Mouse (Mus musculus) kidney, adult 2 months (tissue): ENCODE results near the gene Nxf2. TPM values are rescaled to one million over a fixed set of nuclear protein-coding genes. Genes with fewer than 3 reads are reported as not detected.

Experiments used
- DNase-seq: peaks from one replicate; pipeline ENCODE4 v3.0.0; 2021
- H3K27ac ChIP-seq: fragments of 200-500 bp; 2 replicates; pipeline ENCODE4 v1.5.1; 2012; ENCODE audit warnings: low read depth, low read length, control low read depth, inconsistent platforms; ENCODE audit not compliant: insufficient read depth
- H3K27me3 ChIP-seq: fragments of 200-500 bp; replicated peaks from 2 replicates; pipeline ENCODE4 v1.6.1; 2012; ENCODE audit warnings: mild to moderate bottlenecking, moderate library complexity, low read length, inconsistent platforms; ENCODE audit not compliant: control insufficient read depth, insufficient read depth
- H3K36me3 ChIP-seq: fragments of 200-500 bp; 2 replicates; pipeline ENCODE4 v1.6.1; 2012; ENCODE audit warnings: mild to moderate bottlenecking, moderate library complexity, low read length, inconsistent platforms; ENCODE audit not compliant: control insufficient read depth, insufficient read depth
- H3K4me1 ChIP-seq: fragments of 200-500 bp; 2 replicates; pipeline ENCODE4 v1.6.1; 2011; ENCODE audit warnings: low read length; ENCODE audit not compliant: control insufficient read depth, insufficient read depth
- H3K4me3 ChIP-seq: fragments of 200-500 bp; 2 replicates; pipeline ENCODE4 v1.5.1; 2011; ENCODE audit warnings: mild to moderate bottlenecking, low read depth, low read length, control low read depth; ENCODE audit not compliant: insufficient read depth
- CTCF ChIP-seq: fragments of 200-500 bp; conservative IDR thresholded peaks from 2 replicates; pipeline ENCODE4 v1.5.1; 2011; ENCODE audit warnings: low read depth, mild to moderate bottlenecking, control low read depth, low read length, moderate library complexity, mixed read lengths; ENCODE audit not compliant: insufficient read depth, insufficient read length
- POLR2A ChIP-seq: fragments of 200-500 bp; IDR thresholded peaks from one replicate; pipeline ENCODE4 v1.6.1; 2011; ENCODE audit warnings: low read depth, low read length, control low read depth
- WGBS: fragments of 180-500 bp; shearing (Covaris S2); methylation state at CpG from one replicate; pipeline ENCODE4 v1.1.7; 2018; 5-methylcytosine and 5-hydroxymethylcytosine counted together
- polyA plus RNA-seq: library from polyadenylated mRNA; depleted of rRNA; stranded (reverse); fragments of >200 nt; gene quantifications from 2 replicates; pipeline ENCODE4 v1.2.3, GENCODE M21; 2012; rRNA removed

The Nxf2 gene
- polyA plus RNA-seq, result not detected in 2 replicates

- WGBS, result 96% methylated on average over 19 of the region's 19 CpGs
- H3K27ac ChIP-seq, result no peak within 1 kb of the TSS
- no peaks in the 10 kb centered on the region for H3K27me3 ChIP-seq
- no peaks in the 10 kb centered on the region for H3K4me1 ChIP-seq
- DNase-seq, result no peak
- H3K4me3 ChIP-seq, result peak within 1 kb of the TSS; percentile 18; the same call in 1 of the 2 replicates
- H3K36me3 ChIP-seq, result no peaks in the 10 kb centered on the region
- no peak for TF ChIP-seq CTCF
- TF ChIP-seq POLR2A, result no peak
These were observed at the start of gene Nxf2 for GRCm38 (mm10) chrX:134964546-134964945. Gene Nxf2 (minus strand): TSS chrX:134964754.

DNA sequence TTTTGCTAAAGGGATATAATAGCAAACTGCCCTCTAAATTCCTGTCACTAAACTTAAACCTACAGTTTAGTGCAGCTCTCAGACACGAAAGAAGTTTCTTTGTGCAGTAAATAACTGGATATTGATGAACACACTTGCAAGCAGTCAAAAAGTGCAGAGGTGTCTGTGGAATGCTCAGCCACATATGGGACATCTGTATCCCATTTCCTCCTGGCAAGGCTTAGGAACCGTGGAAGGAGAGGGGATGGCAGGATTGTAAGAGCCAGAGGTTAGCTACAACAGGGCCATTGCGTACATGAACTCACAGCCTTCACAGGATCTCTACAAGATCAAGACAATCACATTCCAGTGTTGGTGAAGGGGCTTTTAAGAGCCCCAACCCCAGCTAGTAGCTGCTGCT, 46.8 kb upstream of the Nxf2 start:
- DNase-seq, result no peak
- Histone ChIP-seq H3K4me1 (no peaks in the 10 kb centered on the region), H3K27me3 (no peaks in the 10 kb centered on the region), H3K4me3 (no peak overlapping the region), H3K27ac (no peak overlapping the region), H3K36me3 (no peaks in the 10 kb centered on the region)
- no peak for TF ChIP-seq POLR2A
- no peak for TF ChIP-seq CTCF
- WGBS, result 49% methylated on average over 3 of the region's 3 CpGs

GRCm38 (mm10) chrX:135009471-135009815, 44.9 kb upstream of the Nxf2 start:
- TF ChIP-seq CTCF (no peak), POLR2A (no peak)
- 12% methylated on average over 6 of the region's 6 CpGs for WGBS
- DNase-seq, result no peak
- Histone ChIP-seq H3K27me3 (no peaks in the 10 kb centered on the region), H3K27ac (peak overlapping the region; percentile 47; the same call in 1 of the 2 replicates), H3K36me3 (no peaks in the 10 kb centered on the region), H3K4me1 (no peaks in the 10 kb centered on the region), H3K4me3 (no peak overlapping the region)

DNA sequence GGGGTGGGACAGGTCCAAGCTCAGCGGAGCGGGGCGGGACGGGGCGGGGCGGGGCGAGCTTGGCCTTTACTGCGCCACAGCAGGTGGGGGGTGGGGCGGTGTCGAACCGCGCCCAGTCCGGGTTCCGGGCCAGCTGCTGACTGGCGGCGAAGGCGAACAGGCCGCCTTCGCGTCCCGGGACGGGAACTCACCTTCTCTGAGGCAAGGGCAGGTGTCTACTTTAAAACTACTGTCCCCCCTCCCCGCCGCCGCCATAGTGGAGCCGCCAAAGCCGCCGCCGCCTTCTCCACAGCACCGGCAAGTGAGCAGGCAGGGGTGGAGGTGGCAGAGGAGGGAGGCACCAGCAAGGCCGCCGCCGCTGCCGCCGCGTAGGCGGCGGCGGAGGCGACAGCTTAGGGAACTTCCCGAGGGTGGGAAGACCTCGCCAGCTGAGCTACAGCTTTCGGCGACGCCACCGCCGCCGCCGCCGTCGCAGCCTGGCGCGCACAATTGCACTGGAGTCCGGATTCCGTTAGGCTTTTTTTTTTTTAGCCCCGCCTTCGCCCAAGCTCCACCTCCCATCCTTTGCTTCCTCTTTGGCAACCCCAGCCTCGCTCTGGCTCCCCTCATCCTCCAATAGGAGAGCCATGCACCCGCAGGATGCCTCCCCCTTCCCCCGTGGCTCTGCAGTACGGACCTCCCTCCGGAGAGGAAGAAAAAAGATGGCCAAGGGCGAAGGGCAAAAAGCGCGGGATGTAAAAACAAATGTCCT, 44.3 kb upstream of the Nxf2 start, which contains the start of gene Zmat1:
TSS of gene Zmat1 (minus strand) at position 490 of the 751 bp plus-strand sequence.
- Histone ChIP-seq H3K36me3 (no peaks in the 10 kb centered on the region), H3K4me1 (no peaks in the 10 kb centered on the region), H3K27me3 (no peaks in the 10 kb centered on the region), H3K4me3 (peak within 1 kb of the TSS; percentile 62), H3K27ac (peak within 1 kb of the TSS; percentile 96)
- no peak for TF ChIP-seq CTCF
- TF ChIP-seq POLR2A, result peak; percentile 46
- under 1% methylated on average over 34 of the region's 65 CpGs for WGBS
- peak; percentile 95 for DNase-seq

DNA sequence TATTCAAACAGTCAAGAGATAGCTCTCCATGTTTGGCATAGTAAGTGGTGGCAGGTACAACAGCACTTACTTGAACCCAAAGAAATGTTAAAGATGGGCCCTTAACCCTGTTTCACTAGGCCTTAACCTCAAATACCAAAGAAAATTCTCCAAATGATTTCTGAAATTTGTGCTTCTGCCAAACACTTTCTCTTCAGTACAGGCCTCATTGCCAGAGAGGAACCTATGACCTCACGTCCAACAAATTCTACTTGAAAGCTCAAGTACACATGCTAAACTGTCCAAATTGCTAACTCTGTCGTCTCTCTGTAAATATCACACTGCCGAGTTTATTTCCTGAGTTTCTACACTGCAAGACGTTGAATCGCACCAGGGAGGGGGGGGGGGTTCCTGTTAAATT, 43.5 kb upstream of the Nxf2 start:
- WGBS, result 2% methylated on average over 5 of the region's 5 CpGs
- Histone ChIP-seq H3K36me3 (no peaks in the 10 kb centered on the region), H3K4me3 (peak overlapping the region; percentile 62; the same call in 1 of the 2 replicates), H3K27me3 (no peaks in the 10 kb centered on the region), H3K27ac (peak overlapping the region; percentile 60), H3K4me1 (no peaks in the 10 kb centered on the region)
- DNase-seq, result peak; percentile 31
- TF ChIP-seq POLR2A (no peak), CTCF (no peak)

- 46% methylated on average over 37 of the region's 53 CpGs for WGBS
- H3K27ac ChIP-seq, result no peak overlapping the region
- TF ChIP-seq POLR2A (no peak), CTCF (no peak)
- peak; percentile 43 for DNase-seq
- no peaks in the 10 kb centered on the region for H3K27me3 ChIP-seq
- peak overlapping the region; percentile 18; the same call in 1 of the 2 replicates for H3K4me3 ChIP-seq
- H3K36me3 ChIP-seq, result no peaks in the 10 kb centered on the region
- no peaks in the 10 kb centered on the region for H3K4me1 ChIP-seq
These were observed 1.1 kb downstream of the Nxf2 start for GRCm38 (mm10) chrX:134963305-134964094.

DNA sequence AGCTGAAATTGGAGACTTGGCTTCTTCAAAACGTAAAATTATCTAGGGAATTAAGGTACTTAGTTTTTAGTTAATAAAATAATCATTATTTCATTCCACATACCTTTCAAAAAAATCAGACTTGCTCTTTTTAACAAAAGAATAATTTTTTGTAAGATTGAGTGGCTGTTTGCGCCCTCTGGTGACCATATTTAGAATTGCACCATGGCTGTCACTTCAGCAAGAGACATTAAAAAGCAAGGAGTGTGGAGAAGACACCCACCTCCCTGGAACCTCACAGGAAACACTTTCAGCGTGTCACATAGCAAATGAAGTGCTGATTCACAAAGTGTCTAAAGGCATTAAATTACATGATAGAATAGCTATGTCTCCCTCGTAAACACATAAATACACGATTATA, 34.2 kb downstream of the Nxf2 start:
- Histone ChIP-seq H3K4me3 (no peak overlapping the region), H3K36me3 (no peaks in the 10 kb centered on the region), H3K4me1 (no peaks in the 10 kb centered on the region), H3K27ac (no peak overlapping the region), H3K27me3 (no peaks in the 10 kb centered on the region)
- TF ChIP-seq CTCF (0 out of 2 replicates have a peak, but pooled peaks have one; percentile 28), POLR2A (no peak)
- peak; percentile 12 for DNase-seq
- 26% methylated on average over 5 of the region's 5 CpGs for WGBS
